Mouse (Mus musculus) monocyte, adult 5-6 weeks (primary cell): ENCODE results near the gene Olfr281. TPM values are rescaled to one million over a fixed set of nuclear protein-coding genes. Genes with fewer than 3 reads are reported as not detected.
"Not testable (repeated sequence)": the region's sequence is repeated elsewhere in the genome, so short reads cannot be mapped to it uniquely, and the experiment has no call there.

Experiments
- ATAC-seq: fragments of 153-309, 156-312 bp; replicated peaks from 2 replicates; pipeline ENCODE4 v1.8.0; 2017; ENCODE audit warnings: mild to moderate bottlenecking; ENCODE audit not compliant: low TSS enrichment, insufficient number of reproducible peaks, severe bottlenecking, poor library complexity, low FRiP score
- total RNA-seq: library from RNA; stranded (forward); fragments of 200-1000, 200-491, 200-594 nt; gene quantifications from 3 replicates; pipeline ENCODE4 v1.2.3, GENCODE M21; 2017

The Olfr281 gene
- total RNA-seq = not detected in 3 replicates

DNA sequence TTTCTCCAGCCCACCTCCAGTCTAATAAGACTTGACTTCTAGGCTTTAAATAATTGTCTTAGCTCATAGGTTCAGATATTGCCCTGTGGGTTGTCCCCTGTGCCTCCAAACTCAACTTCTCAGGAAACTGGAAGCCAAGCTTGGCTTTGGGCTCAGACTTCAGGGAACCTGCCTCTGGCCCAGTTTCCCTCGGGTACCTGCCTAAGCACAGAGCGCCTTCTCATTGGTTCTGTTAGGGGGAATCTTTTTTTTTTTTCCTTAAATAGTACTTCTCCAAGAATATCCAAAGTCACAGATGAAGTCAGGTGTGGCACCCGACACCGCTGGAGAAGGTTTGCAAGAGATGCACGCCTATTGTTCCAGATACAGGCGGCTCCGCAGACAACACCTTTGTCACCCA, at the start of gene Olfr281:
Gene Olfr281 (plus strand): TSS at position 301 of the 400 bp plus-strand sequence.
- ATAC-seq = no peak

DNA sequence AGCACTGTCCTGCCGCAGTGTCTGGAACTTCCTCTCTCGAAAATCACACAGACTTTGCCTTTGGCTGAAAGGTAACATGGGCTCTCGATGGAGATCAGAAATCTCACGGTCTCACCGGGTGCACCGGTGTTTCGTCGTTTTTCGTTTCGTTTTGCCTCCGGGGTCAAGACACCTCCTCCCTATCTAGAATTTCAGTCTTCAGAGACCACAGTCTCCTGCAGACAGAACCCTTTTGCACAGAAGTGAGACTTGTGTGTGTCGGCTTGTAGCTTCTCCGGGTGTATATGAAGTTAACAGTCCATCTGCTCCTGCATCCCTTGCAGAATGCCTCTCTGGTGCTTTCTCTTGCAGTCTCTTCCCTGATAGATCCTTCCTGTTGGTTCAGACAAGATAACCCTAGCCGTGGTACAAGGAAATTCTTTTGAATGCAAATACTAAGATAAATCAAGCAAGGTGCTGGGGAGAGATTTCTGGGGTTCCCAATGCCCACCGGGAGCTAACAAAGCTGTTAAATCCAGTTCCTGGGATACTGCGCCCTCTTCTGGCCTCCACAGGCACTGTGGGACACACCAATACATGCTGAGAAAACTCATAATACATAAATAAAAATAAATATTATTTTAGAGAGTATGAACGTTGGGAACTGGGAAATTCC, 43.9 kb upstream of the Olfr281 start:
- ATAC-seq = no peak

DNA sequence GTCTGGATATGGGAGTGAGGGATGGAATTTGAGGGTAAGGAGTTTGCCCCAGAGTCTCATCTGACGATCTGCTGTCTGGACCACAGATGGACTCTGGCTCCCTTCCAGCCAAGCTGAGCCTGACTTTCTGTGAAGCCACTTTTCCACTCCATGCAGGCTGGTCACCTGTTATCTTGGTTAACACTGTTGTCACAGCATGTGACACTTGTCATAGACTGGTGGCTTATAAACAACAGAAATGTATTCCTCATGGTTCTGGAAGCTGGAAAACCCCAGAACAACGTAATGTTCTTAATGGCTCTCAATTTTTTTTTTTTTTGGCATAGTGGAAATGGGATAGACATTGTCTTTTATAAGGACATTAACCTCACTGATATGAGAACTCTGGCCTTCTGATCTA, 42.8 kb upstream of the Olfr281 start:
- no peak for ATAC-seq

DNA sequence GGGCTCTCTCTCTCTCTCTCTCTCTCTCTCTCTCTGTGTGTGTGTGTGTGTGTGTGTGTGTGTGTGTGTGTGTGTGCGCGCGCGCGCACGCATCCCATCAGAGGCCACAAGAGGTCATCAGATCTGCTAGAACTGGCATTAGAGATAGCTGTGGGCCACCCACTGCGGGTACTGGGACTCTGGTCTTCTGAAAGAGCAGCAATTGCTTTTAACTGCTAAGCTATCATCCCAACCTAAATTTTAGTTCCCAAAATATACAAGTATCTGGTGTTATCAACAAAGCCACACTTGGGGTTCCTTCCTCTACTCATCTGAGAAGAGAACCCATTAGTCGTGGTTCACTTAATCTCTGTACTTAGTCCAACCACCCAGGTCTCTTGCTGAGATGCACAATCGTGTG, 42.1 kb upstream of the Olfr281 start:
- no peak for ATAC-seq

DNA sequence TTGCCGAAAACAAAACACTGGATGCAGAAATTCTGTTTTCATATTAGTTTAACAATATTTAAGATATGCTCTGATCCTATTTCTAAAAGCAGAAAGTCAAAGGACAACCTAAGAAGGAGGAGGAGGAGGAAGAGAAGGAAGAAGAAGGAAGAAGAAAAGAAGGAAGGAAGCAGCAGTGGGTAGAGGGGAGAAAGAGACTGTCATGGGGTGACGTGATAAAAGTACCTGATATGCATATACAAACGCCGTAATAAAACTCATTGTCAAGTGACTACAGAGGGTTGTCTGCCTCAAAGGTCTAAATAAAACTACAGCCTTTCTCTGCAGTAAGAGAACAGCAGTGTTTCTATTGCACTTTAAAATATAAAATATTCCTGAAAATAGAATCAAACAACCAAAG, 36.4 kb upstream of the Olfr281 start:
- no peak for ATAC-seq

DNA sequence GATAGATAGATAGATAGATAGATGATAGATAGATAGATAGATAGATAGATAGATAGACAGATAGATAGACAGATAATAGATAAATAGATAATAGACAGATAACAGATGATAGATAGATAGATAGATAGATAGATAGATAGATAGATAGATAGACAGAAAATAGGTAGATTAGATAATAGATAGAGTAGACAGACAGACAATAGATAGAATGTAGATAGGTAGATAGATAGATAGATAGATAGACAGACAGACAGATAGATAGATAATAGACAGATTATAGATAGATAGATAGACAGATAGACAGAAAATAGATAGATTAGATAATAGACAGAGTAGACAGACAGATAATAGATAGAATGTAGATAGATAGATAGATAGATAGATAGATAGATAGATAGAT, 35.6 kb upstream of the Olfr281 start:
- not testable (repeated sequence) for ATAC-seq

DNA sequence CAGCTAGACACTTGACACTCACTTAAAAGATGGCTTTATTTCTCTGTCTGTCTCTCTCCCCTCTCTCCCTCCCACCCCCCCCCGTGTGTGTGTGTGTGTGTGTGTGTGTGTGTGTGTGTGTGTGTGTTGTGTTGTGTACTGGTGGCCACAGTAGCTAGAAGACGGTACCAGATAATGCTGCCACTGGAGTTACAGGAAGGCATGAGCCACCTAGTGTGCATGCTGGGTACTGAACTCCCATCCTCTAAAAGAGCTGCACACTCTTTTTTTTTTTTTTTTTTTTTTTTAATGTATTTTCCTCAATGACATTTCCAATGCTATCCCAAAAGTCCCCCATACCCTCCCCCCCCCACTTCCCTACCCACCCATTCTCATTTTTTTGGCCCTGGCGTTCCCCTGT, 35.1 kb upstream of the Olfr281 start:
- ATAC-seq = not testable (repeated sequence)

DNA sequence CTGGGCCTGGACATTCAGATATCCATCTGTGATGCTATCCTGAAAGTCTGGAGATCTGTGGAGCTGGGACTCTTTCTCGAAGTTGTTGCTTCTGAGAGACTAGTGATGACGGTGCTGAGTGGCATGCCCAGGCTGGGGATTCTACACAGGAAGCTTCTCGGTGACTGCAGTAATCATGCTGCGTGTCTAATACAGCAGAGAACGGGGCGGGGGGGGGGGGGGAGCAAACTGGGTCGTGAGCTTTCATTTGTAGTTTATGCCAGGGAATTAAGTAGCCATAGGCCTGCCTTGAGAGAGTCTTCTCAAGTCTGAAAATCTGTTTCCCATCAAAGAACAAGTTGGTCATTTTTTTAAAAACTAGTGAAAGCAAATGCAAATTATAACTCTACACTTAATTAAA, 34.3 kb upstream of the Olfr281 start:
- ATAC-seq = no peak

DNA sequence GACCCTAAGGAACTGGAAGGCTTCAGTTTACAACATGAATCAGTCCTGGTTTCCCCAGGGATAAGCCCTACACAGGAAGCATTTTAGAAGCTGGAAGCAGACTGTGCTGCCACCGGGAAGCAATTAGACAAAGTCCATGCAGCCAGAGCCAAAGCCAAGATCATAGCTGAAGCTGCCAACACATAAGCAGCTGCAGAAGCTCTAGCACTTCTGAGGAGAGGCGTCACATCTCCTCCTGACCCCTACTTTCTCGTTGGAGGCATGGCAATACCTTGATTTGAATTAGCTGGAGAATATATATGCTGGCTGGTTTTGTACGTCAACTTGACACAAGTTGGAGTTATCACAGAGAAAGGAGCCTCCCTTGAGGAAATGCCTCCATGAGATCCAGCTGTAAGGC, 31.5 kb upstream of the Olfr281 start:
- ATAC-seq = no peak

DNA sequence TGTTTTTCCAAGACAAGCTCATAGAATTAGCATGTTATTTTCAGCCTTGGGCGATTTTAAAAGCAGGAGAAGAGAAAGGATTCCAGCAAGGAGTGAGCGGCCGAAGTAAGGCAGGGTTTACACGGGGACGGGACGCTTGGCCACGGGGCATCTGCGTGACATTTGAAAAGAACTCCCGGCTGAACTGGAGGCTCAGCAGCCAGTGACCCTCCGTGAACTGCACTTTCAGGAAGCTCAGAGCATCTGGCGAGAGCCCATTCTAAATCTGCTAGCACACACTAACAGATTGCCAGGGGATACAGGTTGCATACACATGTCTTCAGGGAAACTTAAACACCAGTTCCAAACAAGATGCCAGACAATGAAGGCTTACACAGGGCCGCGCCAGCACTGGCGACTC, 28.1 kb upstream of the Olfr281 start:
- ATAC-seq = no peak

DNA sequence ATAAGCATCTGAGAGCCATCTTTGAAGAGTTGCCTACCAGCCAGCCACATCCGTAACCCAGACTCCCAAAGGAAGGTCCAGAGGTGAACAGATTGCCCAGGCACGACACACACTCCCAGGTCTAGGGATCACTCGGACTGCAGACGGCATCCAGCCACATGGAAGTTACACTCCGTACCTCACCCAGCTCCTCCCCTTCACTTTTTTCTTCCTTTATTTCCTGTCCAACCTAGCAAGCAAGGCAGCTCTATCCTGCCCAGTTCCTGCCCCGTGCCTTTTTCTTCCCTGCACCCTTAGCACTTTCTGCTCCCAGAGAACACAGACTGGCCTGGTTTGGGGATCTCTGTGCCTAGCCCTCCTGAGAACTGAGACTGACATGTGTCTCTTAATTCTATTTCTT, 27.6 kb upstream of the Olfr281 start:
- ATAC-seq = no peak

DNA sequence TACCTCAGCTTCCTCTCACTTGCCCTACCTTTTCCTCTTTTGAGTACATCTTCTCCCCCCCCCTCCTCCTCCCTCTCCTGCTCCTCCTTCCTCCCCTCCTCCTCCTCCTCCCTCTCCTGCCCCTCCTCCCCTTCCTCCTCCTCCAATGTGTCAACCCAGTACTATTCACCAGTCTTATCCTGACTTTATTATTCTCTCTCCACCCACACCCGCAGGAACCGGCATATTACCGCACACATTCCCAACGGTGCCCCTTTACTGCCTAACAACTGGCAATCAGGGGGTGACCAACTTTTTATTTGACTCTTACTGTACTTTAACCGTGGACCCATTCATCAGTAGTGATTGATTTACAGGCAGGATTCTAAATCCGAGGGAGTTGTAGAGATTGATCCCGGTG, 27.2 kb upstream of the Olfr281 start:
- ATAC-seq = no peak

DNA sequence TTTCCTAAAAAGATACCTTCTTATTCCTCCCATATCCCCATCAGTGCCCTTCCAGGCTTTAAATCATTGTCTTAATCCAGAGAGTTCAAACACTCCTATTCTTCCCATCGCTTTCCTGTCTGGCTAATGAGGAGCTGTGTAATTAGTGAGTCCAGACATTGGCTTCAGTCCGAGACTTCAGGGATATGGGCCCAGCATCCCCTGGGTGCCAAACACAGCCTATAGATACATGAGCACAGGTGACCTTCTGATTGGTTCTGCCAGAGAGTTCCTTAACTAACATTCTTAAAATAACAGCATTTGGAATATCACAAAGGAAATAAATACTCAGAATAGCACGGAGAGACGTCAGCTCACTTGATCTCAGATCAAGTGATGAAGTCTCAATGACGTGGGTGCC, 21.5 kb upstream of the Olfr281 start, which contains the start of gene Olfr282:
Gene Olfr282 (plus strand): TSS at position 301 of the 400 bp plus-strand sequence.
- not testable (repeated sequence) for ATAC-seq

DNA sequence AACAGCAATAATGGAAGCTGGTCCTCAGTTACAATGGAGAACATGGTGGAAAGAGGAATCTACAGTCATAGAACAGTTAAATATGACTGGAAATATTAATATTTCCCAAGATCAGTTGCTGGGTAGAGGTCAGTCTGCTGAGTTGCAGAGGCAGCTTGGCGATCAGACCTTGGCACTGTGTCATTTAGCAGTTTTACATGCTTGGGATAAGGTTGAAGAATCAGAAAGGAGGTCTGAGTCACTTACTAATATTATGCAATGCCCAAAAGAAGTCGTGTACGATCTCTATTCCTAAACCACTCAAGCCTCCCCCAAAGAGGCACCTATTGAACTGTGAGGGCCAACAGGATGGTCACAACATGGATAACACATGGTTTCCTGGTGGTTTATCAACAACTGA, 7.8 kb upstream of the Olfr281 start:
- ATAC-seq = no peak

DNA sequence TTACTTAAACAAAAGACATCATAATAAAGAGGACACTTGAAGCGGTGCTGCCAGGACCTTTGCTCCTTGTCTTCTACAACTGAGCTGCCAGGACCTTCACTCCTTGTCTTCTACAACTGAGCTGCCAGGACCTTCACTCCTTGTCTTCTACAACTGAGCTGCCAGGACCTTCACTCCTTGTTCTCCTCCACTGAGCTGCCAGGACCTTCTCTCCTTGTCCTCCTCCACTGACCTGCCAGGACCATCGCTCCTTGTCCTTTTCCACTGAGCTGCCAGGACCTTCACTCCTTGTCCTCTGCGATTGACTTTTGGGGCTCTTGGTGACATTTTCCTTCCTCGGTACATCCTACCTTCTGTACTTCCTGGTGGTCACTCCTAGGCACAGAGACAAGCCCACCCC, 3.9 kb upstream of the Olfr281 start:
- no peak for ATAC-seq

DNA sequence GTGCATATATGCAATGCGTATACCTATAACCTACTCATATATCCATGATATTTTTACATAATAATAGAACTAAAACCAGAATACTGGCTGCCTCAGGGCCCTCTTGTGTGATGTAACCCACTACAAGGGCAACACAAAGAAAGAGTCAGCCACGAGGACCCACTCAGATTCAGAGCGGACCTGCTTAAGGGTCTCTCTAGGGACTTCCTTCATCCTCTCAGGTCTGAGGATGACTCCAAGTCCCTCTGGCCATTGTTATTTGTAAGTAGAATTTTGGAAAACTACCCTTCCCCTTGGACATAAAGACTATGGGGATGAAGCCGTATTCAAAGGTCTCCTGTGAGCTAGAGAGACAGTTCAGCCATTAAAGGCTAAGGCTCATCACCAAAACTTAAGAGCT, 17.2 kb downstream of the Olfr281 start, which contains the start of gene OR5BS1P:
Gene OR5BS1P (plus strand): TSS at position 301 of the 400 bp plus-strand sequence.
- no peak for ATAC-seq

DNA sequence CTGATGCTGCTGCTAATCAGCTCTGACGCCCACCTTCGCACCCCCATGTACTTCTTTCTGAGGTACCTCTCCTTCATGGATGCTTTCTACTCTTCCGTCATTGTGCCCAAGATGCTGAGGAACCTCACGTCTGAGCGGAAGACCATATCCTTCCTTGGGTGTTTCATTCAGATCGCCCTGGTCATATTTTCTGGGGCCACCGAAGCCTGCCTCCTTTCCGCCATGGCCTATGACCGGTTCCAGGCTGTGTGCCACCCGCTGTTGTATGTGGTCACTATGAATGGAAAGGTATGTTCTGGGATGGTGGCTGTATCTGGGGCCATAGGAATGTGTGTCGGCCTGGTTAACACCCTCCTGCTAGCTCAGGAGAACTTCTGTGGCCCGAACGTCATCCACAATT, 19.2 kb downstream of the Olfr281 start:
- no peak for ATAC-seq

DNA sequence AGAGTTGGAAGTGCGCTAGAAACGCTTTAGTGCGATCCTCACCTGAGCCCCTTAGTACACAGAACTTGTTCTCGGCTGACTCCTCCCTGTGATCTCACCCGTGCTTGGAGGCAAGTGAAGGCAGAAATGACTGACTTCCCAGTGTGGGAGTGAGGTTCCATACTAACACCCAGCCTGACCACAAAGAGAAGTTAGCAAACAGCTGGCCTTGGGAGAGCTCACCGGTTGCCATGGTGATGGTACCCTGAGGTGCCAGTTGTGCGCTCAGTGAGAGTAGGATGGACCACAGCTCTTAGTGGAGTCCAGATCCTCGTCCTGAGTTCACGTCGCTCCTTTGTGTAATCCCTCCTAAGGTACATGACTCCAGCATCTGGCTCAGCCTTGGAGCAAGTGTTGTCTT, 22.6 kb downstream of the Olfr281 start:
- peak; percentile 20; the same call in 1 of the 2 replicates for ATAC-seq

DNA sequence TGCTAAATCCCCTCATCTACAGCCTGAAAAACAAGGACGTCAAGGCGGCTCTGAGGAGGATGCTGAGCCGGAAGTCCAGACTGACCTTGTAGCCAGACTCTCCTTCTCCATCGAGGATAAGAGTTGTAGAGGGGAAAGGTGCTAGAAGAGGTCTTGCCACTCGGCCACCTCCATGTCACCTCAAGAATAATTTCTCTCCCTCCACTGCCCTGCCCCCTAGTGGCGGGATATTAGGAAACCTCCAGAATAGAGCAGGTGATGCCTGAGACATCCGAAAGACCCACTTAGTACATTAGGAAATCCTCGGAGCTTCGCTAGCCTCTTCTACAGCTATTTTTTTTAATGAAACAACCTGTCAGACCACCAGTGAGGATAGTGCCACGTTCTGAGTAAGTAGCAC, 23.0 kb downstream of the Olfr281 start:
- 0 out of 2 replicates have a peak, but pooled peaks have one; percentile 49 for ATAC-seq

DNA sequence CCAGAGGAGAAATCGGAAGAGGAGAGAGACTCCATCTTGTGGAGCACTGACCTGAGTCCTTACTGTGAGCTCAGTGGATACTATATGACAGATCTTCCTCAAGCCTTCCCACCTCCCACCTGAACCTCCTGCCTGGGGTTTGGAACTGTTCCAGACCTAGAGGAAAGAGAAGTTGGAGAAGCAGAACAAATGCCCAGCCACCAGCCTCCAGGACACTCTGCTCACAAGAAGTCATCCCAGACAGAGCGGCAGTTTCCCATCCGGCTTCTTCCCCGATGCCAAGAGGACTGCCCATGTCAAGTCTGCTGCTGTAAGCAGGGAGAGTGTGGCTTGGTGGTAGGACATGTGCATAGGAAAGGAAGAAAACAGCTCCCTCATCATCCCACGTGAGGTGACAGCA, 23.9 kb downstream of the Olfr281 start:
- no peak for ATAC-seq

DNA sequence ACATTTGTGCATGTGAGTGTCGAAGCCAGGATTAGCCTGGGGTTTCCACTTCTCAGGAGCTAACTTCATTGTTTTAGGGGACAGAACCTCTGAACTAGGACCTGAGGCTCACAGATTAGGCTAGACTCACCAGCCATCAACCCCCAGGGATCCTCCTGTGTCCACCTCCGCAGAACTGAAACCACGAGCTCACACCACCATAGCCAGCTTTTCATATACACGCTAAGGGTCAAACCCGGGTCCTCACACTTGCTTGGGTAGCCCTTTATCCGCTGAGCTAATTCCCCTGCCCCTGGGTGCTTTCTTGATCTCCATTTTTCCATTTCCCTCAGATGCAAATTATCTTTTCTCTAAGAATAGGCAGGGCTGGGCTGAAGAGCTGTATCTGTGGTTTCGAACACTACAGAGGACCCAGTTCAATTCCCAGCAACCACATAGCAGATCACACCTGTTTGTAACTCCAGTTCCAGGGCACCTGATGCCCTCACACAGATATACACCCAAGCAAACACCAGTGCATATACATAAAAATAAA, 27.2 kb downstream of the Olfr281 start:
- no peak for ATAC-seq
